8 mouse cellular contexts compared by ENCODE assay signal in genomic region chr11:5761820-5762632, GRCm38 (mm10). TPM values are rescaled to one million over a fixed set of nuclear protein-coding genes. Genes with fewer than 3 reads are reported as not detected.
A peak's percentile ranks its signal among the peaks of the same experiment; 100 is the strongest.
DNase-seq lines count a peak whose midpoint lies in the region; ATAC-seq and TF ChIP-seq lines count a peak whose summit lies in the region.

TSS of gene Urgcp (minus strand) at chr11:5762376.

- no peaks in the 10 kb centered on the region; the same call in 1 of the 2 replicates for H3K36me3 ChIP-seq in kidney, embryonic 14.5 days (ENCODE audit: control insufficient read depth, insufficient read depth, low read length)
- H3K36me3 ChIP-seq in limb, embryonic 15.5 days, result peaks cover 12% of the 10 kb centered on the region; the same call in 1 of the 2 replicates

- peak within 1 kb of the TSS; percentile 87 for H3K4me3 ChIP-seq in bone marrow macrophage, adult 2 months (ENCODE audit: insufficient read depth, low read length)
- H3K4me3 ChIP-seq in embryonic fibroblast, embryonic 13.5 days (ENCODE audit: insufficient read depth, low read length), result peak within 1 kb of the TSS; percentile 92
- H3K4me3 ChIP-seq in kidney, embryonic 14.5 days (ENCODE audit: low read length), result peak within 1 kb of the TSS; percentile 64
- H3K4me3 ChIP-seq in limb, embryonic 15.5 days, result peak within 1 kb of the TSS; percentile 77

- TF ChIP-seq POLR2A in bone marrow macrophage, adult 2 months (IDR thresholded peaks at IDR 0.05; ENCODE audit: borderline replicate concordance, low read depth, low read length), result peak; percentile 55
- TF ChIP-seq POLR2A in embryonic fibroblast, embryonic 13.5 days (IDR thresholded peaks at IDR 0.05; ENCODE audit: low read depth, low read length), result peak; percentile 84

- H3K27ac ChIP-seq in bone marrow macrophage, adult 2 months (ENCODE audit: insufficient read depth, low read depth, low read length), result peak within 1 kb of the TSS; percentile 89
- H3K27ac ChIP-seq in embryonic fibroblast, embryonic 13.5 days (ENCODE audit: insufficient read depth, low read length), result peak within 1 kb of the TSS; percentile 83
- peak within 1 kb of the TSS; percentile 93 for H3K27ac ChIP-seq in kidney, embryonic 14.5 days (ENCODE audit: low read depth, low read length)
- H3K27ac ChIP-seq in limb, embryonic 15.5 days, result peak within 1 kb of the TSS; percentile 98

- peaks cover 26% of the 10 kb centered on the region for H3K4me1 ChIP-seq in bone marrow macrophage, adult 2 months (ENCODE audit: control insufficient read depth, insufficient read depth, low read length)
- peaks cover 3% of the 10 kb centered on the region for H3K4me1 ChIP-seq in embryonic fibroblast, embryonic 13.5 days (ENCODE audit: control insufficient read depth, insufficient read depth, low read length)
- H3K4me1 ChIP-seq in kidney, embryonic 14.5 days (ENCODE audit: control insufficient read depth, insufficient read depth, low read length), result peaks cover 7% of the 10 kb centered on the region; the same call in 1 of the 2 replicates
- H3K4me1 ChIP-seq in limb, embryonic 15.5 days, result peaks cover 6% of the 10 kb centered on the region; the same call in 1 of the 2 replicates

- peak; percentile 97 for DNase-seq in A20 (ENCODE audit: low read depth, low spot score)
- peak; percentile 94 for DNase-seq in heart, adult 9 months (ENCODE audit: low spot score in 2 of 2)
- peak; percentile 84 to 94 for DNase-seq in monocyte, adult 2 months (ENCODE audit: low read depth in 1 of 2, low spot score in 2 of 2)
- DNase-seq in spleen, postnatal 36 days (ENCODE audit: low spot score in 2 of 2), result peak; percentile 93 to 94

- under 1% methylated on average over 68 of the region's 68 CpGs for WGBS in kidney, embryonic 14.5 days
- WGBS in limb, embryonic 15.5 days, result under 1% methylated on average over 68 of the region's 68 CpGs

- H3K27me3 ChIP-seq in kidney, embryonic 14.5 days (ENCODE audit: control insufficient read depth, insufficient read depth, low read length), result no peaks in the 10 kb centered on the region
- H3K27me3 ChIP-seq in limb, embryonic 15.5 days, result no peaks in the 10 kb centered on the region

- peak within 1 kb of the TSS; percentile 81 for H3K4me2 ChIP-seq in kidney, embryonic 14.5 days (replicated peaks; ENCODE audit: low read depth, low read length)
- H3K4me2 ChIP-seq in limb, embryonic 15.5 days, result peak within 1 kb of the TSS; percentile 59

- no peak for TF ChIP-seq CTCF in bone marrow macrophage, adult 2 months (IDR thresholded peaks at IDR 0.05; ENCODE audit: low read depth, low read length)
- TF ChIP-seq CTCF in embryonic fibroblast, embryonic 13.5 days (IDR thresholded peaks at IDR 0.05; ENCODE audit: borderline replicate concordance, insufficient read depth, low read length), result no peak

- no peaks in the 10 kb centered on the region for H3K9me3 ChIP-seq in kidney, embryonic 14.5 days (ENCODE audit: control insufficient read depth, low read length)
- H3K9me3 ChIP-seq in limb, embryonic 15.5 days, result no peaks in the 10 kb centered on the region

- peak within 1 kb of the TSS; percentile 87 for H3K9ac ChIP-seq in kidney, embryonic 14.5 days (ENCODE audit: low read depth, low read length)
- peak within 1 kb of the TSS; percentile 78 for H3K9ac ChIP-seq in limb, embryonic 15.5 days

- peak; percentile 98 for ATAC-seq in kidney, embryonic 14.5 days (ENCODE audit: low FRiP score, low TSS enrichment)
- ATAC-seq in limb, embryonic 15.5 days (ENCODE audit: insufficient number of reproducible peaks, low FRiP score, low TSS enrichment, low read depth), result peak; percentile 98

RNA-seq across cellular contexts. Expression of gene Urgcp, which starts in this region (rescaled TPM):
- 9.8 and 17.3 TPM in 2 replicates for polyA plus RNA-seq in bone marrow macrophage, adult 2 months (2012; ENCODE audit: insufficient read depth, insufficient read length, missing spikeins)
- 18.5 and 19.7 TPM in 2 replicates for polyA plus RNA-seq in embryonic fibroblast, embryonic 13.5 days (2011; ENCODE audit: insufficient read length, low read depth, missing spikeins)
- 9.9 and 15.1 TPM in 2 replicates for polyA plus RNA-seq in kidney, embryonic 14.5 days (2014; fragmentation: Nextera tagmentation; extraction: Ambion mirVana)
- polyA plus RNA-seq in limb, embryonic 15.5 days (2015; fragmentation: Nextera tagmentation; extraction: Ambion mirVana), result 28.5 and 29.1 TPM in 2 replicates

Comparison
In these comparisons a context has a peak if more than half of its experiments do, and no peak if none do; other contexts are left out.
1. Peak in every context shown above with its lines: DNase-seq, ATAC-seq, H3K4me3 ChIP-seq and H3K27ac ChIP-seq.